ENCODE assay signal across 14 mouse cellular contexts in genomic region chr1:82324131-82324785, GRCm38 (mm10). TPM values are rescaled to one million over a fixed set of nuclear protein-coding genes. Genes with fewer than 3 reads are reported as not detected.
DNase-seq lines count a peak whose midpoint lies in the region; ATAC-seq and TF ChIP-seq lines count a peak whose summit lies in the region.
"Had no signal": no experiment of that assay in that cellular context is flagged by ENCODE, and none has a peak within 500 bp of the region (broad histone marks: within the 10 kb centered on the region; RNA-seq: fewer than 3 reads in every experiment).

No protein-coding gene starts in this region.

- no peak overlapping the region for H3K4me3 ChIP-seq in neural tube, embryonic 13.5 days
- H3K4me3 ChIP-seq in hindbrain, embryonic 15.5 days = no peak overlapping the region
- H3K4me3 ChIP-seq in lung, postnatal 0 days (ENCODE audit: low read depth, low read length) = no peak overlapping the region
- H3K4me3 ChIP-seq: heart, embryonic 10.5 days; kidney, embryonic 15.5 days; limb, embryonic 10.5 days had no signal

- H3K9ac ChIP-seq in neural tube, embryonic 13.5 days = no peak overlapping the region
- H3K9ac ChIP-seq in hindbrain, embryonic 15.5 days = 0 out of 2 replicates have a peak overlapping the region, but pooled peaks have one; percentile 3
- no peak overlapping the region for H3K9ac ChIP-seq in lung, postnatal 0 days (replicated peaks; ENCODE audit: low read depth)
- H3K9ac ChIP-seq: kidney, embryonic 15.5 days had no signal

- no peaks in the 10 kb centered on the region for H3K27me3 ChIP-seq in neural tube, embryonic 13.5 days
- H3K27me3 ChIP-seq in hindbrain, embryonic 15.5 days = no peaks in the 10 kb centered on the region
- no peaks in the 10 kb centered on the region for H3K27me3 ChIP-seq in lung, postnatal 0 days (replicated peaks; ENCODE audit: insufficient read depth, low read length)
- H3K27me3 ChIP-seq: kidney, embryonic 15.5 days had no signal

- no peak for ATAC-seq in neural tube, embryonic 13.5 days (ENCODE audit: low read depth)
- ATAC-seq in hindbrain, embryonic 15.5 days (ENCODE audit: low FRiP score, low read depth) = no peak
- ATAC-seq in lung, postnatal 0 days = no peak

- peak; percentile 9 for DNase-seq in adrenal gland, adult 2 months
- no peak for DNase-seq in adrenal gland, postnatal 25 days
- no peak for DNase-seq in neural tube, embryonic 10.5 days (ENCODE audit: extremely low spot score, low spot score)
- DNase-seq in right cerebral cortex, postnatal 10 days (ENCODE audit: low spot score in 2 of 2) = no peak
- no peak for DNase-seq in lung, postnatal 0 days (ENCODE audit: low spot score)
- no peak for DNase-seq in kidney, postnatal 25 days
- DNase-seq: cerebellum, adult 9-11 months; heart, postnatal 36 days; thymus, adult 2 months had no signal

- no peak overlapping the region for H3K4me2 ChIP-seq in neural tube, embryonic 13.5 days
- H3K4me2 ChIP-seq in hindbrain, embryonic 15.5 days = no peak overlapping the region
- H3K4me2 ChIP-seq in lung, postnatal 0 days (replicated peaks; ENCODE audit: low read depth, low read length) = no peak overlapping the region
- H3K4me2 ChIP-seq: kidney, embryonic 15.5 days had no signal

- no peak for TF ChIP-seq CTCF in lung, postnatal 0 days (IDR thresholded peaks at IDR 0.05)

- H3K4me1 ChIP-seq in neural tube, embryonic 13.5 days (replicated peaks) = peaks cover 50% of the 10 kb centered on the region
- peaks cover 28% of the 10 kb centered on the region for H3K4me1 ChIP-seq in hindbrain, embryonic 15.5 days (replicated peaks)
- no peaks in the 10 kb centered on the region for H3K4me1 ChIP-seq in lung, postnatal 0 days (ENCODE audit: insufficient read depth, low read depth, low read length)
- H3K4me1 ChIP-seq: heart, embryonic 10.5 days; kidney, embryonic 15.5 days had no signal

- H3K36me3 ChIP-seq in neural tube, embryonic 13.5 days = no peaks in the 10 kb centered on the region
- no peaks in the 10 kb centered on the region for H3K36me3 ChIP-seq in hindbrain, embryonic 15.5 days
- no peaks in the 10 kb centered on the region for H3K36me3 ChIP-seq in lung, postnatal 0 days (ENCODE audit: insufficient read depth, low read length)
- H3K36me3 ChIP-seq: heart, embryonic 10.5 days; kidney, embryonic 15.5 days; limb, embryonic 10.5 days had no signal

- H3K9me3 ChIP-seq in neural tube, embryonic 13.5 days = no peaks in the 10 kb centered on the region
- H3K9me3 ChIP-seq in hindbrain, embryonic 15.5 days = no peaks in the 10 kb centered on the region
- no peaks in the 10 kb centered on the region for H3K9me3 ChIP-seq in lung, postnatal 0 days (ENCODE audit: low read length)
- H3K9me3 ChIP-seq: heart, embryonic 10.5 days; kidney, embryonic 15.5 days; limb, embryonic 10.5 days had no signal

- WGBS in neural tube, embryonic 13.5 days = 8% methylated on average over 4 of the region's 4 CpGs
- 18% methylated on average over 4 of the region's 4 CpGs for WGBS in hindbrain, embryonic 15.5 days
- WGBS in lung, postnatal 0 days = 27% methylated on average over 4 of the region's 4 CpGs

- H3K27ac ChIP-seq in neural tube, embryonic 13.5 days (replicated peaks) = peak overlapping the region; percentile 62
- H3K27ac ChIP-seq in hindbrain, embryonic 15.5 days (replicated peaks) = peak overlapping the region; percentile 20; the same call in 1 of the 2 replicates
- H3K27ac ChIP-seq in lung, postnatal 0 days (ENCODE audit: low read length) = no peak overlapping the region
- H3K27ac ChIP-seq: heart, embryonic 10.5 days; kidney, embryonic 15.5 days; limb, embryonic 10.5 days had no signal

- no peak for TF ChIP-seq EP300 in lung, postnatal 0 days (IDR thresholded peaks at IDR 0.05)

RNA-seq across cellular contexts. Expression of gene Rhbdd1, which starts 8.0 kb away (rescaled TPM):
- total RNA-seq in adrenal gland, adult 2 months (2021) = 10 to 100 TPM; 32.5 to 37.2 TPM
- 13.4 and 15.4 TPM in 2 replicates for polyA plus RNA-seq in adrenal gland, adult 2 months (2012; rRNA removed)
- 35.8 and 39.4 TPM in 2 replicates for total RNA-seq in adrenal gland, postnatal 25 days (2021)
- 4.1 and 5.4 TPM in 2 replicates for polyA plus RNA-seq in neural tube, embryonic 13.5 days (2015; fragmentation: Nextera tagmentation; extraction: Ambion mirVana)
- polyA plus RNA-seq in hindbrain, embryonic 15.5 days (2015; fragmentation: Nextera tagmentation; extraction: Ambion mirVana) = 4.0 and 4.1 TPM in 2 replicates
- polyA plus RNA-seq in lung, postnatal 0 days (2015; fragmentation: Nextera tagmentation; extraction: Ambion mirVana) = 7.8 and 8.1 TPM in 2 replicates

RNA-seq across cellular contexts. Expression of gene Irs1, which starts 33.0 kb away (rescaled TPM):
- 10 to 100 TPM in 1 of 2 experiments, 1 to 10 TPM in 1; 9.6 to 15.6 TPM for total RNA-seq in adrenal gland, adult 2 months (2021)
- 7.2 and 7.5 TPM in 2 replicates for polyA plus RNA-seq in adrenal gland, adult 2 months (2012; rRNA removed)
- total RNA-seq in adrenal gland, postnatal 25 days (2021) = 15.7 and 17.9 TPM in 2 replicates
- polyA plus RNA-seq in neural tube, embryonic 13.5 days (2015; fragmentation: Nextera tagmentation; extraction: Ambion mirVana) = 7.1 and 8.2 TPM in 2 replicates
- polyA plus RNA-seq in hindbrain, embryonic 15.5 days (2015; fragmentation: Nextera tagmentation; extraction: Ambion mirVana) = 9.0 and 9.5 TPM in 2 replicates
- polyA plus RNA-seq in lung, postnatal 0 days (2015; fragmentation: Nextera tagmentation; extraction: Ambion mirVana) = 4.7 and 5.9 TPM in 2 replicates
